Mouse (Mus musculus) myocyte (in vitro differentiated cells): ENCODE measurements around the gene Stk38. TPM values are rescaled to one million over a fixed set of nuclear protein-coding genes. Genes with fewer than 3 reads are reported as not detected.
"Not testable (repeated sequence)": the region's sequence is repeated elsewhere in the genome, so short reads cannot be mapped to it uniquely, and the experiment has no call there.

ENCODE experiments used
- H3K27me3 ChIP-seq: one replicate; pipeline ENCODE4 v1.6.1; 2011; ENCODE audit not compliant: control insufficient read depth, insufficient read depth, insufficient read length
- H3K36me3 ChIP-seq: one replicate; pipeline ENCODE4 v1.6.1; 2011; ENCODE audit not compliant: control insufficient read depth, insufficient read depth
- H3K4me2 ChIP-seq: one replicate; pipeline ENCODE4 v1.6.1; 2011; ENCODE audit warnings: low read depth, control low read depth
- H3K4me3 ChIP-seq: one replicate; pipeline ENCODE4 v1.5.1; 2011; ENCODE audit warnings: mild to moderate bottlenecking, control low read depth, moderate library complexity
- H3K79me2 ChIP-seq: one replicate; pipeline ENCODE4 v1.6.1; 2011; ENCODE audit not compliant: control insufficient read depth, insufficient read depth
- H3ac ChIP-seq: one replicate; pipeline ENCODE4 v1.6.1; 2011; ENCODE audit not compliant: control insufficient read depth, insufficient read length
- CEBPB ChIP-seq: IDR thresholded peaks from 2 replicates; pipeline ENCODE4 v1.6.1; 2011; ENCODE audit warnings: mild to moderate bottlenecking, moderate library complexity; ENCODE audit not compliant: poor library complexity, insufficient read depth, severe bottlenecking
- E2F4 ChIP-seq: IDR thresholded peaks from one replicate; pipeline ENCODE4 v1.6.1; 2011; ENCODE audit warnings: mild to moderate bottlenecking, control low read depth, moderate library complexity; ENCODE audit not compliant: insufficient read depth
- MAX ChIP-seq: IDR thresholded peaks from one replicate; pipeline ENCODE4 v1.6.1; 2011; ENCODE audit warnings: low read depth, mild to moderate bottlenecking, control low read depth
- MYOD1 ChIP-seq, 3 experiments: IDR thresholded peaks; one replicate each; pipeline ENCODE4 v1.6.1; 2011; ENCODE audit warnings: control low read depth in 2 of 3, low read depth in 2 of 3, mild to moderate bottlenecking in 2 of 3, moderate library complexity in 1 of 3; ENCODE audit not compliant: insufficient read length in 2 of 3, control insufficient read depth in 1 of 3
- MYOG ChIP-seq, 3 experiments: IDR thresholded peaks; one replicate each; pipeline ENCODE4 v1.6.1; 2011; ENCODE audit warnings: control low read depth in 2 of 3, low read depth in 2 of 3, mild to moderate bottlenecking in 2 of 3; ENCODE audit not compliant: insufficient read length in 2 of 3, control insufficient read depth in 1 of 3, insufficient read depth in 1 of 3
- POLR2A ChIP-seq: IDR thresholded peaks from one replicate; pipeline ENCODE4 v1.6.1; 2011; ENCODE audit warnings: low read depth, mild to moderate bottlenecking, control low read depth, moderate library complexity; ENCODE audit not compliant: insufficient read length
- POLR2AphosphoS2 ChIP-seq: IDR thresholded peaks from one replicate; pipeline ENCODE4 v1.6.1; 2011; ENCODE audit warnings: low read depth, control low read depth; ENCODE audit not compliant: insufficient read length
- REST ChIP-seq: IDR thresholded peaks from one replicate; pipeline ENCODE4 v1.6.1; 2011; ENCODE audit warnings: mild to moderate bottlenecking, control low read depth, moderate library complexity; ENCODE audit not compliant: insufficient read depth, insufficient read length
- SRF ChIP-seq: IDR thresholded peaks from one replicate; pipeline ENCODE4 v1.6.1; 2011; ENCODE audit warnings: low read depth; ENCODE audit not compliant: control insufficient read depth, insufficient read length
- TCF12 ChIP-seq: IDR thresholded peaks from one replicate; pipeline ENCODE4 v1.6.1; 2011; ENCODE audit warnings: mild to moderate bottlenecking, control low read depth; ENCODE audit not compliant: poor library complexity, insufficient read depth, severe bottlenecking
- TCF3 ChIP-seq: IDR thresholded peaks from one replicate; pipeline ENCODE4 v1.6.1; 2011; ENCODE audit warnings: low read depth, control low read depth; ENCODE audit not compliant: insufficient read length
- USF1 ChIP-seq: IDR thresholded peaks from one replicate; pipeline ENCODE4 v1.6.1; 2011; ENCODE audit warnings: low read depth, mild to moderate bottlenecking, control low read depth, moderate library complexity
- polyA plus RNA-seq: library from polyadenylated mRNA; unstranded; fragments of >200 nt; fragmentation: generic; extraction: Trizol; gene quantifications from one replicate; pipeline ENCODE4 v1.2.1, GENCODE M21; 2012; ENCODE audit warnings: missing spikeins

The Stk38 gene
- polyA plus RNA-seq, 1 experiment = 28.3 TPM

- no peak overlapping the region for H3ac ChIP-seq
- no peaks in the 10 kb centered on the region for H3K27me3 ChIP-seq
- no peak overlapping the region for H3K4me3 ChIP-seq
- H3K36me3 ChIP-seq = peaks cover 11% of the 10 kb centered on the region
- no peak overlapping the region for H3K4me2 ChIP-seq
- TF ChIP-seq SRF (no peak), MYOG (IDR thresholded peaks at IDR 0.05; ENCODE audit: control insufficient read depth in 1 of 3, insufficient read depth in 1 of 3, insufficient read length in 2 of 3, low read depth in 2 of 3) (no peak), POLR2A (no peak), USF1 (no peak)
- peaks cover 71% of the 10 kb centered on the region for H3K79me2 ChIP-seq
Observed at GRCm38 (mm10) chr17:29005002-29005401, 2.8 kb downstream of the Stk38 start.

GRCm38 (mm10) chr17:29003740-29004139, 4.1 kb downstream of the Stk38 start:
- H3K4me2 ChIP-seq = peak overlapping the region; percentile 16
- TF ChIP-seq TCF12 (no peak), POLR2A (no peak), MAX (no peak), MYOG (IDR thresholded peaks at IDR 0.05; ENCODE audit: control insufficient read depth in 1 of 3, insufficient read depth in 1 of 3, insufficient read length in 2 of 3, low read depth in 2 of 3) (no peak), SRF (no peak), POLR2AphosphoS2 (no peak), CEBPB (no peak), E2F4 (no peak), MYOD1 (IDR thresholded peaks at IDR 0.05; ENCODE audit: control insufficient read depth in 1 of 3, insufficient read length in 2 of 3, low read depth in 2 of 3) (no peak), TCF3 (no peak), USF1 (no peak), REST (no peak)

GRCm38 (mm10) chr17:29000465-29000864, 7.3 kb downstream of the Stk38 start:
- Histone ChIP-seq H3K4me3 (no peak overlapping the region), H3K4me2 (no peak overlapping the region), H3K27me3 (no peaks in the 10 kb centered on the region), H3ac (no peak overlapping the region), H3K79me2 (peaks cover 62% of the 10 kb centered on the region), H3K36me3 (peaks cover 32% of the 10 kb centered on the region)
- TF ChIP-seq TCF3 (no peak), POLR2A (no peak), USF1 (no peak)

More at GRCm38 (mm10) chr17:29003740-29004139, 4.1 kb downstream of the Stk38 start:
- Histone ChIP-seq H3K4me3 (no peak overlapping the region), H3K79me2 (peaks cover 73% of the 10 kb centered on the region), H3ac (no peak overlapping the region), H3K36me3 (peaks cover 15% of the 10 kb centered on the region), H3K27me3 (no peaks in the 10 kb centered on the region)

DNA sequence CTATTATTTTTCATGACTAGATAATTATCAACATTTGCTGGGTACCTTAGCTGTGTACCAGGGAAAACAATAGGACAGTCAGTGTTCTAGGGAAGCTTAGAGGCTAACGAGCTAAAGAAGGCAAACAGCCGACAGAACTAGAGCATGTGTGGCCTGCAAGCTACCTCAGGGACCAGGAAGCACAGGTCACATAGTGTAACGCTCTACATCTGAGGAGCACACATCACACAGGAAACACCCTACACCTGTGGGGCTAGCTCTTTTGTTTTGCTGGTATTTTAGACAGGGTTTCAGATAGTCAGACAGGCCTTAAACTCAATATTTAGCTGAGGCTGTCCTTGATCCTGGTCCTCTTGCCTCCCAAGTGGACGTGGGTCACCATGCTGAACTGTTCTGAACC, 13.2 kb downstream of the Stk38 start:
- Histone ChIP-seq H3K79me2 (peaks cover 12% of the 10 kb centered on the region), H3K27me3 (no peaks in the 10 kb centered on the region), H3K4me3 (no peak overlapping the region), H3ac (no peak overlapping the region), H3K4me2 (no peak overlapping the region), H3K36me3 (peaks cover 36% of the 10 kb centered on the region)
- TF ChIP-seq MAX (no peak), E2F4 (no peak), MYOG (IDR thresholded peaks at IDR 0.05; ENCODE audit: control insufficient read depth in 1 of 3, insufficient read depth in 1 of 3, insufficient read length in 2 of 3, low read depth in 2 of 3) (no peak), POLR2AphosphoS2 (no peak), TCF3 (no peak), REST (no peak), USF1 (no peak)

GRCm38 (mm10) chr17:28993004-28993403, 14.8 kb downstream of the Stk38 start:
- H3ac ChIP-seq, H3K27me3 ChIP-seq, H3K4me3 ChIP-seq, H3K4me2 ChIP-seq, H3K79me2 ChIP-seq: not testable (repeated sequence)
- peaks cover 34% of the 10 kb centered on the region for H3K36me3 ChIP-seq

DNA sequence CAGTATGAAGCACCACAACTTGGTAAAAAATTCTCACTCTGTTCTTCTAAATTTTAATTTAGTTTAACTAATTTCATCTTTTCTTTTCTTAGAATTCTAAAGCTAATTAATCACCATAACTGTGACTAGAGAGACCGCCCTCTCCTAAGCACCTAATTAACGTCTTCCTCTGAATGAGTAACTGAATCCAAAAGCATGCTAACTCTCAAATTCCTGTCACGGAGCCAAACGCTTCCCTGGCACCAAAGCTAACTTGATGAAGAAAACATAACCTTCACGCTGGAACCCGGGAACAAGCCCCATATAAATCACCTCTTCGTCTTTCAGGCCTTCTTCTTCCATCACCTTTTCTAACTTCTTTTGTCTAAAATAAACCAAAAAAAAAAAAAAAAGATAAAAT, 15.7 kb downstream of the Stk38 start:
- H3K4me3 ChIP-seq = no peak overlapping the region
- TF ChIP-seq TCF12 (no peak), E2F4 (no peak)
- H3K27me3 ChIP-seq = no peaks in the 10 kb centered on the region
- H3K79me2 ChIP-seq = peaks cover 7% of the 10 kb centered on the region
- no peak overlapping the region for H3ac ChIP-seq
- H3K36me3 ChIP-seq = peaks cover 34% of the 10 kb centered on the region
- no peak overlapping the region for H3K4me2 ChIP-seq
